Mouse (Mus musculus): ENCODE measurements around the gene Clip2. TPM values are rescaled to one million over a fixed set of nuclear protein-coding genes. Genes with fewer than 3 reads are reported as not detected.

The Clip2 gene
- total and polyA plus RNA-seq, 3 experiments, result 3.5 to 7.4 TPM; not detected in 1

- no peaks in the 10 kb centered on the region for H3K9me3 ChIP-seq (replicated peaks; ENCODE audit: insufficient read depth, low read length)
- H3K4me1 ChIP-seq (ENCODE audit: control insufficient read depth in 1 of 2, insufficient read depth in 2 of 2, low read length in 2 of 2), result peaks cover 0 to 6% of the 10 kb centered on the region in 2 experiments; a peak in 1 of 4 replicates
- H3K9ac ChIP-seq (ENCODE audit: control insufficient read depth, low read depth, low read length, poor library complexity, severe bottlenecking), result no peak overlapping the region
- no peak overlapping the region for H3K27ac ChIP-seq (ENCODE audit: control insufficient read depth, low read depth, low read length)
- 0 out of 4 replicates have a peak, but pooled peaks cover 0 to 2% of the 10 kb centered on the region in 2 experiments for H3K36me3 ChIP-seq (ENCODE audit: control insufficient read depth in 1 of 2, insufficient read depth in 2 of 2, low read length in 2 of 2)
- H3K4me3 ChIP-seq (ENCODE audit: control insufficient read depth in 1 of 2, insufficient read depth in 1 of 2, low read depth in 2 of 2, low read length in 2 of 2), result no peak overlapping the region
- peak; percentile 47 for DNase-seq (ENCODE audit: low read depth, low spot score)
- TF ChIP-seq RAD21 (IDR thresholded peaks at IDR 0.05; ENCODE audit: low read depth, low read length) (peak; percentile 1), CTCF (IDR thresholded peaks at IDR 0.05 in 2 of 3, conservative IDR thresholded peaks at IDR 0.05 in 1 of 3; ENCODE audit: control insufficient read depth in 1 of 3, insufficient read depth in 1 of 3, low read depth in 2 of 3, low read length in 3 of 3, poor library complexity in 1 of 3, severe bottlenecking in 1 of 3) (peak; percentile 71 to 86 (median 72)), SMC3 (IDR thresholded peaks at IDR 0.05; ENCODE audit: low read depth, low read length) (peak; percentile 25), EP300 (IDR thresholded peaks at IDR 0.05; ENCODE audit: low read depth in 1 of 2, low read length in 2 of 2) (no peak)
- H3K79me2 ChIP-seq (ENCODE audit: control insufficient read depth, insufficient read depth, low read length, poor library complexity), result no peaks in the 10 kb centered on the region
- H3K27me3 ChIP-seq (ENCODE audit: control insufficient read depth in 1 of 2, insufficient read depth in 2 of 2, low read length in 2 of 2), result no peaks in the 10 kb centered on the region
Measured at GRCm38 (mm10) chr5:134490465-134490864, 61.8 kb downstream of the Clip2 start.

GRCm38 (mm10) chr5:134489583-134489982 is 62.7 kb downstream of the Clip2 start:
- peak; percentile 81 for DNase-seq (ENCODE audit: low read depth, low spot score)
- H3K79me2 ChIP-seq (ENCODE audit: control insufficient read depth, insufficient read depth, low read length, poor library complexity), result no peaks in the 10 kb centered on the region
- no peaks in the 10 kb centered on the region for H3K27me3 ChIP-seq (ENCODE audit: control insufficient read depth in 1 of 2, insufficient read depth in 2 of 2, low read length in 2 of 2)
- peaks cover 0 to 7% of the 10 kb centered on the region in 2 experiments; a peak in 1 of 4 replicates for H3K4me1 ChIP-seq (ENCODE audit: control insufficient read depth in 1 of 2, insufficient read depth in 2 of 2, low read length in 2 of 2)
- no peak overlapping the region for H3K27ac ChIP-seq (ENCODE audit: control insufficient read depth, low read depth, low read length)
- TF ChIP-seq RAD21 (IDR thresholded peaks at IDR 0.05; ENCODE audit: low read depth, low read length) (peak; percentile 27), HCFC1 (IDR thresholded peaks at IDR 0.05; ENCODE audit: low read depth, low read length) (0 out of 2 replicates have a peak, but pooled peaks have one; percentile 11), POLR2A (IDR thresholded peaks at IDR 0.05; ENCODE audit: control insufficient read depth in 1 of 2, insufficient read depth in 1 of 2, low read depth in 1 of 2, low read length in 2 of 2, poor library complexity in 1 of 2) (no peak), ZKSCAN1 (IDR thresholded peaks at IDR 0.05; ENCODE audit: low read depth, low read length) (no peak), RCOR1 (IDR thresholded peaks at IDR 0.05; ENCODE audit: low read depth, low read length) (no peak), SMC3 (IDR thresholded peaks at IDR 0.05; ENCODE audit: low read depth, low read length) (peak; percentile 66), ZNF384 (IDR thresholded peaks at IDR 0.05; ENCODE audit: low read depth, low read length) (no peak), EP300 (IDR thresholded peaks at IDR 0.05; ENCODE audit: low read depth in 1 of 2, low read length in 2 of 2) (no peak), CTCF (IDR thresholded peaks at IDR 0.05 in 2 of 3, conservative IDR thresholded peaks at IDR 0.05 in 1 of 3; ENCODE audit: control insufficient read depth in 1 of 3, insufficient read depth in 1 of 3, low read depth in 2 of 3, low read length in 3 of 3, poor library complexity in 1 of 3, severe bottlenecking in 1 of 3) (peak; percentile 74 to 85 (median 84))
- no peak overlapping the region for H3K4me3 ChIP-seq (ENCODE audit: control insufficient read depth in 1 of 2, insufficient read depth in 1 of 2, low read depth in 2 of 2, low read length in 2 of 2)
- H3K36me3 ChIP-seq (ENCODE audit: control insufficient read depth in 1 of 2, insufficient read depth in 2 of 2, low read length in 2 of 2), result 0 out of 4 replicates have a peak, but pooled peaks cover 0 to 2% of the 10 kb centered on the region in 2 experiments
- no peaks in the 10 kb centered on the region for H3K9me3 ChIP-seq (replicated peaks; ENCODE audit: insufficient read depth, low read length)
- H3K9ac ChIP-seq (ENCODE audit: control insufficient read depth, low read depth, low read length, poor library complexity, severe bottlenecking), result no peak overlapping the region

- Histone ChIP-seq H3K9me3 (replicated peaks; ENCODE audit: insufficient read depth, low read length) (no peaks in the 10 kb centered on the region), H3K4me1 (ENCODE audit: control insufficient read depth in 1 of 2, insufficient read depth in 2 of 2, low read length in 2 of 2) (peaks cover 0 to 7% of the 10 kb centered on the region in 2 experiments; a peak in 1 of 4 replicates), H3K9ac (ENCODE audit: control insufficient read depth, low read depth, low read length, poor library complexity, severe bottlenecking) (no peak overlapping the region), H3K27ac (ENCODE audit: control insufficient read depth, low read depth, low read length) (no peak overlapping the region), H3K4me3 (ENCODE audit: control insufficient read depth in 1 of 2, insufficient read depth in 1 of 2, low read depth in 2 of 2, low read length in 2 of 2) (no peak overlapping the region), H3K27me3 (ENCODE audit: control insufficient read depth in 1 of 2, insufficient read depth in 2 of 2, low read length in 2 of 2) (no peaks in the 10 kb centered on the region), H3K79me2 (ENCODE audit: control insufficient read depth, insufficient read depth, low read length, poor library complexity) (no peaks in the 10 kb centered on the region), H3K36me3 (ENCODE audit: control insufficient read depth in 1 of 2, insufficient read depth in 2 of 2, low read length in 2 of 2) (0 out of 4 replicates have a peak, but pooled peaks cover 0 to 2% of the 10 kb centered on the region in 2 experiments)
- no peak for DNase-seq (ENCODE audit: low read depth, low spot score)
- no peak for TF ChIP-seq MYB (IDR thresholded peaks at IDR 0.05; ENCODE audit: low read depth, low read length)
- TF ChIP-seq HCFC1 (IDR thresholded peaks at IDR 0.05; ENCODE audit: low read depth, low read length), result no peak
- TF ChIP-seq TBP (IDR thresholded peaks at IDR 0.05; ENCODE audit: low read depth, low read length), result no peak
- no peak for TF ChIP-seq E2F4 (IDR thresholded peaks at IDR 0.05; ENCODE audit: borderline replicate concordance, low read depth, low read length)
- no peak for TF ChIP-seq MXI1 (IDR thresholded peaks at IDR 0.05; ENCODE audit: low read depth, low read length)
- TF ChIP-seq ZKSCAN1 (IDR thresholded peaks at IDR 0.05; ENCODE audit: low read depth, low read length), result no peak
- TF ChIP-seq ELF1 (IDR thresholded peaks at IDR 0.05; ENCODE audit: low read depth, low read length), result no peak
- no peak for TF ChIP-seq GATA1 (IDR thresholded peaks at IDR 0.05; ENCODE audit: low read depth, low read length)
- TF ChIP-seq POLR2A (IDR thresholded peaks at IDR 0.05; ENCODE audit: control insufficient read depth in 1 of 2, insufficient read depth in 1 of 2, low read depth in 1 of 2, low read length in 2 of 2, poor library complexity in 1 of 2), result no peak
- no peak for TF ChIP-seq MAFK (IDR thresholded peaks at IDR 0.05; ENCODE audit: borderline replicate concordance, low read depth, low read length)
- TF ChIP-seq JUND (IDR thresholded peaks at IDR 0.05; ENCODE audit: low read depth, low read length), result no peak
- no peak for TF ChIP-seq SMC3 (IDR thresholded peaks at IDR 0.05; ENCODE audit: low read depth, low read length)
Measured at GRCm38 (mm10) chr5:134488596-134488995, 63.6 kb downstream of the Clip2 start.

All from MEL (cell line).